Mouse (Mus musculus) large intestine, adult 2 months (tissue): ENCODE measurements around the gene Meioc. TPM values are rescaled to one million over a fixed set of nuclear protein-coding genes. Genes with fewer than 3 reads are reported as not detected.
A peak's percentile ranks its signal among the peaks of the same experiment; 100 is the strongest.
"Not testable (repeated sequence)": the region's sequence is repeated elsewhere in the genome, so short reads cannot be mapped to it uniquely, and the experiment has no call there.

Experiments used
- DNase-seq: peaks from one replicate; pipeline ENCODE4 v3.0.0-alpha.2; 2012; ENCODE audit warnings: low read depth, low spot score
- WGBS: fragments of 180-500 bp; shearing (Covaris S2); methylation state at CpG from one replicate; pipeline ENCODE4 v1.1.7; 2018; 5-methylcytosine and 5-hydroxymethylcytosine counted together
- polyA plus RNA-seq: library from polyadenylated mRNA; depleted of rRNA; stranded (reverse); fragments of >200 nt; gene quantifications from 2 replicates; pipeline ENCODE4 v1.2.3, GENCODE M21; 2012; rRNA removed

Gene Meioc
- polyA plus RNA-seq, 1 experiment = not detected

DNA sequence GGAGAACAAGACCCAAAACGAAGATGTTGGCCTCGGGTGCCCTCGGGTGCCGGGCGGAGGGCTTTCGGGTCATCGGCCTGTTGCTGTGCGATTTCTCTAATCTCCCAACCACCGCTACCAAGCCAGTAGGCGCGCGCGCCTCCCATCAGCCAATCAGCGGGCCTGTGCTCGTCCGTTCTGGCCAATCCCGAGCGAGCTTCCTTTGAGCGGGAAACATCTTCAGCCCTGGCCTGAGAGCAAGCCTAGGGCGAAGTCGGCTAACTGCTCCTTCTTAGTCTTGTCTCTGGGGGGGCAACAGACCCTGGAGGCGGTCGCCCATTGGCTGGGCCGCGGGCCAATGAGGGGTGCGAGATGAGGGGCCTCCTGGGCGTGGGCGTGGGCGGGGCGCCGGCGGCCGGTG lies 1.6 kb downstream of the Meioc start:
- 52% methylated on average over 33 of the region's 33 CpGs for WGBS
- no peak for DNase-seq

DNA sequence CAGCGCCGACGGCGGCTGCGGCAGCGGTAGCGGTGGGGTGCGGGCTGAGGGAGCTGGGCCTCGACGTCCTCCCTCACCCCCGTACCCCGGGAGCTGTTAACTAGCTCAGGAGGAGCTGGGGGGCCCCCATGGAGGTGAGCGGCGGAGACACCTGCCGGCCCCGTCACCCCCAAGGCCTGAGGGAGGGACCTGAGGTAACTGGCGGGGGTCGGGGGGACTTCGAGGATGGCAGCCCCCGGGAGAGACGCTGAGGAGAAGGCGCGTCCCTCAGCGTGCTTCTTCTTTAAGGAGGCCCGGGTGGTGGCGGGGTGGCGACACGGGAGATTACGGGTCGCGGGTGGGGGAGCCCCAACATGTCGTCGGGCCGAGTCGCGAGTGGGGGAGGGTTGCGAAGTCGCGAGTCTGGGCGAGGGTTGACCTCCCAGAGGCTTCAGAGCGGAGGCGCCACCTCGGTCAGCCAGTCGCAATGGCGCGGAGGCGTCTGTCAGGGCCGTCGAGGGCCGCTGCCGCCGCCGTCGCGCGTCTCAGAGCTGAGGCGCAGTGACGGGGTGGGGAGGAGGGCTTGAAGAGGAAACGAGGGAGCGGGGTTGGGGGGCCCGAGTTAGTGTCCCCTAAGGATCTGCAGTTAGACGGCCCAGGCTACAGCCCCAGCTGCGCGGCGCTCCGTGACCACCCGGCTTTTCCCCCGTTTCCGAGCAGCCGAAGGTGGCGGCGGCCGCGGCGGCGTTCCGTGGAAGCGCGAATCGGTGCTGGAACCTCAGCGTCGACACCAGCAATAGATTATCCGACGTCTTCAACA lies 2.3 kb downstream of the Meioc start:
- WGBS = 55% methylated on average over 84 of the region's 84 CpGs
- no peak for DNase-seq

DNA sequence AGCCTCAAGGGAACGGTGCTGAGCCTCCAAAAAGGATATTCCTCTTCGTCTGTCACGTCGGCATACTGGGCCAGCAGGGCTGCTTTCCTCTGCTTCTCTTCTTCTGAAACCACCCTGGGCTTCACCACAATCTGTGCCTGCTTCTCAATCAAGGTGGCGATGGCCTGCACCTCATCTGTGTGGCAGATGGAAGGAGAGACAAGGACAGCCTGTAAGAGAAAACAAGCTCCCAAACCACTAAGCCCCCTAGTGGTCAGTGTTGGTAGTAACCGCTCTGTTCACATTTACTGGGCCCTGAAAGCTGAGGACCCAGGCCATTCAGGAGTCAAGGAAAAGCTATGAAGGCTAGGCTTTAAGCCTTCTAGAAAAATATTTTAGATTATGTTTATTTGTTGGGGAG lies 26.6 kb downstream of the Meioc start:
- WGBS = 67% methylated on average over 6 of the region's 6 CpGs
- DNase-seq = peak; percentile 48

DNA sequence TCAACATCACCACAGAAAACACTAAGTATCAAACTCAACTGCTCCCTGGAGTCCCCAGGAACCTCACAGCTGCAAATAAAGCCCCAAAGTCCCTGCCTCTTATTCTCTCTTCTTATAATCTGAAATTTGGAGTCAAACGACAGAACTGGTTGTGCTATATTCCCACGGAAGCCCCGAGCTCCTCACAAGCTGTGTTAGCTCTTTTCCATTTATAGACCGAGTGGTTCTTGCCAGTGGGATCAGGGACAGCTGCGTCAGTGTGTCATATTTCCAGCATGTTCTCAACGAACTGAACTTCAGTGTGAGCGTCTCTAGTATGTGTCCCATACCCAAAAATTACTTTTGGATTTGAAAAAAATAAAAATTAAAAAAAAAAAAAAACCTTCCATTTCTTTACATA lies 31.8 kb downstream of the Meioc start:
- 86% methylated on average over 7 of the region's 7 CpGs for WGBS
- no peak for DNase-seq

DNA sequence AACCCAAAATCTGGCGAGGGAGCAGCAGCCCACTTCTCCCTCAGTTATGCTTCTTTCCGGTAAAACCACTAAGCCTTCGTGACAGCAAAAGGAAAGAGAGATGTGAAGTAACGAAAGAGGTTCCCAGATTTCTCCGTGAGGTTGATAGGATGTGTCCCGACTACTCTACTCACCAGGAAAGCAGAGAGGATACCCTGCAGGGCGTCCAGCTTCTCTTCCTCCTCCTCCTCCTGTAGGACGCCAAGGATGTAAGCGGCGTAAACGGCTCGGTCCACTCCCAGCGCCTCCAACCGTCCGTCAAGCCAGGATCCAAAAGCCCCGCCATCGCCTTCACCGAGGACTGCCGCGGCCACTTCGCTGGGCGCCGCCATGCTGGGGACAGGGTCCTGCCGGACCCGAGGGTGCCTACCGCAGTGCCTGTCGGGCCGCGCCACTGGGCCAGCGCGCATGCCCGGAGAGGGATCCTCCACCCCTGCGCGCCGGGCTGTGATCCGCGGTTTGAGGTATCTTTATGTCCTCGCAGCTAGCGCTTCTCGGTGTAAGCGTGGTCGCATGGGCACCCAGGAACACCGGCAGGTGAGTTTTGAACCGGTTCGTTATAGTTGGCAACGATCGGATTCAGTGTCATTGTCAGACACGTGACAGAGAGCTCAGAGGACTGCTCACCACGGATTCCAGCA lies 34.0 kb downstream of the Meioc start, which contains the start of gene Ccdc43:
TSS of gene Ccdc43 (minus strand) at position 445 of the 680 bp plus-strand sequence.
- WGBS = under 1% methylated on average over 49 of the region's 49 CpGs
- peak; percentile 61 for DNase-seq

DNA sequence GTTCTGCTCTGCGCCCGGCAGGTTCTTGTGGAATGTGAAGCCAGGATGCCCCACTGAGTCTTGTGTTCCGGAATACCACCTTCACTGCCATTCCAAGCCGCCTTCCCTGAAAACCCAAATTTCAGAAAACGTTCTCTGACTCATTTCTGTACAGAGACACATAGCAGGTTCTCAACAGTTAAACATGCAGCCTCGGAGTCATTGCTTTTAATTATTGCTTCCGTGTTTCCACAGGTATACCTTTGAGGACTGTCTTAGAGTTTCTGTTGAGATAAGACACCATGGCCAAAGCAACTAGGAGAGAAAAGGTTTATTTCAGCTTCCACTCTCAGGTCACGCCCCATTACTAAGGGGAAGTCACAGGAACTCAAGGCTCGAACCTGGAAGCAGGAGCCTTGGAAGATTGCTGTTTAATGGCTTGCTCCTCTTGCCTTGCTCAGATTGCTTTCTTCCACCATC lies 34.5 kb downstream of the Meioc start:
- peak; percentile 2 for DNase-seq
- WGBS = 4% methylated on average over 9 of the region's 9 CpGs

DNA sequence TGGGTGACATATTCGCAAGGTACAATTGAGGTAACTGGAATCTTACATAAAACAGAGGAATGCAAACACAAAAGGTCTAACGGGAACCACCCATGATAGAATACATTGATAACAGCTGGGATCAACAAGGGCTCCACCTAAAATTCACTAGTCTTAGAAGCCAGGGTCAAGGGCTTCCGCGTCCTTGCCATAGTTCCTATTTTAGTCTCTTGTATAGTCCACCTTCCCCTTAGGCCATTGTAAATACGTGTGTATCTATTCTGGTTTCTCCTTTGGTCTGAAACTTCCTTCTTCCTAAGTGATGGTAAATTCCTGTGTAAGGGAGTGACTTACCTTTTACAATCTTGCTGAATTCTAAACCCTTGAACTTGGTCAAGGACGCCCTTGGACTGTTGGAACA lies 38.7 kb downstream of the Meioc start:
- WGBS = 57% methylated on average over 6 of the region's 6 CpGs
- not testable (repeated sequence) for DNase-seq

DNA sequence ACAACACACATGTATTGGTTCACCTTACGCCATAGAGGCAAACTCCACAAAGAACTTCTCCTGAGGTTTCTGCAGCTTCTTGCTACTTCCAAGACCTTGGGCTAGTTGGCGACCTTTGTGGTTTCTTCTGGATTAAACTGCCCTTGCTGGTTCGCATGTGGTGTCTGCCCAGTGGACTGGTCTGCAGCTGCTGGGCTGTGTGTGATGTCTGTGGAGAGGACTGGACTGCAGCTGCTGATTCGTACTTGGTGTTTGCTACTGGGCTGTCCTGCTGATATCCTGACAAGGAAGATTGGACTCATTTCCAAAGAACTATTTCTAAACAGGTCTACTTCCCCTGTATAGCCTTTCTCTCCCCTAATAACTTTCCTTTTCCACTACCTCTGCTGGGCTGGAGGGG lies 48.9 kb downstream of the Meioc start:
- WGBS = 90% methylated on average over 4 of the region's 4 CpGs
- DNase-seq = no peak

DNA sequence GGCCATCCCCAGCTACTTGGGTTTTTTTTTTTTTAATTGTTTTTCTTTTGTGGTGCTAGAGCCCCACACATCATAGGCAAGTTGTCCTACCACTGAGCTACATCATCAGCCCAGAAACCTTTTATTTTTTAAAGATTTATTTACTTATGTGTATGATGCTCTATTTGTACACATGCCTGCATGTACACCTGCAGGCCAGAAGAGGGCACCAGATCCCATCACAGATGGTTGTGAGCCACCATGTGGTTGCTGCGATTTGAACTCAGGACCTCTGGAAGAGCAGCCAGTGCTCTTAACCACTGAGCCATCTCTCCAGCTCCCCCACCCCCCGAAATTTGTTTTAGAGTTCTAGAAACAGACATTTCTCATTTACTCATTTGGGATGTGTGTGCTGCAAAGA lies 51.1 kb downstream of the Meioc start:
- 83% methylated on average over 2 of the region's 2 CpGs for WGBS
- DNase-seq = not testable (repeated sequence)

DNA sequence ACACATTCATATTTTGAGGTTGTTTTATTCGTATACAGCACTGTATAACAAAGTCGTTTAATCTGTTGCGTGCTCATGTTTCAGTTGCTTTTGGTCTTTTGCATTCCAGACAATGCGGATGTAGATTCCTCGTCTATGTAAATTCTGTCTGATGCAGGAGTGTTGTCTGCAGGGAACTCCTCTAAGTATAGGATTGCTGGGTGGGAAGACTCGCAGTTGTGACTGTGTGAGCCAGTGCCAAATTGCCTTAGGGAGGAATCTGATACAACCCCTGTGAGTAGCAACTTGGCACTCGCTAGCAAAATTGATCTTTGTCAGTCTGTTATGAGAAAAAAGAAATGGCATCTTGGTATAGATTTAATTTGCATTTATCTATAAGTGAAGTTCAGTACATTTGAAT lies 52.6 kb downstream of the Meioc start:
- 79% methylated on average over 7 of the region's 7 CpGs for WGBS
- no peak for DNase-seq

DNA sequence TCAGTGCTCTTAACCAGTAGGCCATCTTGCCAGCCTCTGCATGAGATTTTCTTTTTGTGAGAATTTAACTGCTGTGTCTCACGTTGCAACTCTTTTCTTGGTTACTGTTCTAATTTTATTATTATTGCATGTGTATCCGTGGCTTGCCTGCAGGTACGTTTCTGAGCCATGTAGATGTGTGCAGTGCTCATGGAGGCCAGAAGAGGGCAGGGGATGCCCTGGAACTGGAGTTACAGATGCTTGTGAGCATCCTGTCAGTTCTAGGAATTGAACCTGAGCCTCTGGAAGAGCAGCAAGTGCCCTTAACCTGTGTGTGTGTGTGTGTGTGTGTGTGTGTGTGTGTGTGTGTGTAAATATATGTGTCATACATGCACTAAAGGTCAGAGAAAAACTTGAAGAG lies 62.1 kb downstream of the Meioc start:
- DNase-seq = no peak
- 16% methylated on average over 3 of the region's 3 CpGs for WGBS

DNA sequence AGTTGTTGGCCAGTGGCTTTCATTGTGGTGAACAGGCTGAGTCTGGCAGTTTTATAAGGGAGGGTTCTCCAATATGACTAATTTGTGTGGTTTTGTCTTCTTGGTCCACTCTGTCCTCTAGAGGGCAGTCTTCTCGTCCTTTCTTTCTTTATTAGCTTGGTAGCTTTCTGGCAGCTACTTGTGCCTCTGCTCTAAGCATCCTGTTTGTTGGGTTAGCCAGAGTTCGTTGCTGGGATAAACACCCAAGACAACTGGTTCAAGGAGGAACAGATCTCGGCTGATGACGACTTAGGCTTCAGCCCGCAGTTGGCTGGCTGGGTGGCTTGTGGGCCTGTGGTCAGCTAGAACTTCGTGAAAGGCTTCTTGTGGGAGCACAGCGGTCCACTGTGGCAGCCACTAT lies 65.1 kb downstream of the Meioc start:
- DNase-seq = peak; percentile 10
- 28% methylated on average over 7 of the region's 7 CpGs for WGBS

DNA sequence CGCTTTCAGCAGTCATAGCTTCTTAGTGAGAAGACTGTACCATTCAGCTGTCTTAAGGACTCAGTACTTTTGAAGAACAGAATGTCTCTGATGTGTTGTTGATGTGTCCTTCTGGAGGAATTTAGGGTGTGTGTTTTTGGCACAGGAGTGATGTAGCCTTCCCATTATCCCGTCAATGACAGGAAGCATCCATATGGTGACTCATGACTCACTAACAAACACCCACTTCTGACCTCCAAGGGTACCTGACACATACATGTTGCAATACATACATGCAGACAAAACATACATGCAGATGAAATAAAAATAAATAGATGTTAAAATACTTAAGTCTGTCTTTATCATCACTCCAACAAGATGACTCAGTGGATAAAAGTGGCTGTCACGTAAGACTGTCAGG lies 66.3 kb downstream of the Meioc start:
- WGBS = 65% methylated on average over 3 of the region's 3 CpGs

DNA sequence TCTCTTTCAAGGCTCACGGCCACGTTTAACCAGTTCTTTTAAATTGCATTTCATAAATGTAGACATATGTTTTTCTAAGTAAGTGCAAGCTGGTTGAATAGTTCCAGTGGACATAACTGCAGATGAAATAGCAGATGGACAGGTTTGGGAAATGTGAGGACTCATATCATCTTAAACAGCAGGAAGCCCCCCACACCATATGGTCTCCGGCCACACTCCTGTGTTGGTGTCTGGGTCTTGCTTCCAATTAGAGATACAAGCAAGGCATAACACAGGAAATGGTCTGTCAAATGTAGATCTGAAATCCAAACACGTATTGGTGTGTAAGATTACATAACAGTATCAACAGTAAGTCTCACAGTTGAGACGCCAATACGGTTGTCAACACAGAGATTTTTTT lies 67.8 kb downstream of the Meioc start:
- DNase-seq = no peak
- WGBS = 67% methylated on average over 6 of the region's 6 CpGs

More for the DNA sequence above, 66.3 kb downstream of the Meioc start:
- no peak for DNase-seq

Other genes starting within 250 kb of the Meioc start
- gene Grn, start 233.4 kb upstream of the Meioc start, polyA plus RNA-seq = 110 and 122 TPM in 2 replicates
- 2.1 and 3.9 TPM in 2 replicates for gene Fam171a2, start 216.0 kb upstream of the Meioc start, polyA plus RNA-seq
- gene Itga2b, start 193.6 kb upstream of the Meioc start, polyA plus RNA-seq = 1.9 and 3.4 TPM in 2 replicates
- 9.0 and 15.9 TPM in 2 replicates for gene Gpatch8, start 107.3 kb upstream of the Meioc start, polyA plus RNA-seq
- gene Gm11627, start 84.3 kb upstream of the Meioc start, polyA plus RNA-seq = 2.0 and 2.7 TPM in 2 replicates
- gene Fzd2, start 59.3 kb upstream of the Meioc start, polyA plus RNA-seq = 9.5 and 10.2 TPM in 2 replicates
- 4.3 and 5.3 TPM in 2 replicates for gene Ccdc43, start 34.1 kb downstream of the Meioc start, polyA plus RNA-seq
- 2.3 and 3.6 TPM in 2 replicates for gene Adam11, start 97.7 kb downstream of the Meioc start, polyA plus RNA-seq
- gene Gjc1, start 156.0 kb downstream of the Meioc start, polyA plus RNA-seq = 3.7 and 3.8 TPM in 2 replicates
- gene Higd1b, start 172.1 kb downstream of the Meioc start, polyA plus RNA-seq = 0.40 and 0.56 TPM in 2 replicates
- 73.3 and 73.9 TPM in 2 replicates for gene Eftud2, start 217.3 kb downstream of the Meioc start, polyA plus RNA-seq
- 0.07 TPM in 1 of 2 replicates, not detected in the other for gene Ccdc103, start 217.5 kb downstream of the Meioc start, polyA plus RNA-seq
- not detected in 2 replicates for gene Fam187a, start 221.5 kb downstream of the Meioc start, polyA plus RNA-seq
- gene Gfap, start 237.2 kb downstream of the Meioc start, polyA plus RNA-seq = 0.91 and 1.0 TPM in 2 replicates